Mouse (Mus musculus) brain, embryonic 14.5 days (tissue): ENCODE measurements around the gene Akt2.

ENCODE experiments used
- CTCF ChIP-seq: fragments of 200-500 bp; IDR thresholded peaks from 2 replicates; pipeline ENCODE4 v1.5.1; 2012; ENCODE audit warnings: inconsistent platforms, mild to moderate bottlenecking, moderate library complexity, borderline replicate concordance; ENCODE audit not compliant: insufficient read depth, insufficient read length; ENCODE audit errors: extremely low read depth
- POLR2A ChIP-seq: fragments of 200-500 bp; IDR thresholded peaks from 2 replicates; pipeline ENCODE4 v1.6.1; 2012; ENCODE audit warnings: mild to moderate bottlenecking, inconsistent platforms, borderline replicate concordance; ENCODE audit not compliant: poor library complexity, insufficient read depth, insufficient read length, severe bottlenecking; ENCODE audit errors: extremely low read depth

GRCm38 (mm10) chr7:27549597-27549996, 41.8 kb upstream of the Akt2 start:
- TF ChIP-seq POLR2A, result no peak
- TF ChIP-seq CTCF, result no peak
